In genomic region chr3:83839477-83839876, GRCm38 (mm10) we compare ENCODE assay signal across 20 mouse cellular contexts. TPM values are rescaled to one million over a fixed set of nuclear protein-coding genes. Genes with fewer than 3 reads are reported as not detected.
A peak's percentile ranks its signal among the peaks of the same experiment; 100 is the strongest.
DNase-seq lines count a peak whose midpoint lies in the region; ATAC-seq and TF ChIP-seq lines count a peak whose summit lies in the region.
"Had no signal": no experiment of that assay in that cellular context is flagged by ENCODE, and none has a peak within 500 bp of the region (broad histone marks: within the 10 kb centered on the region; RNA-seq: fewer than 3 reads in every experiment).

No protein-coding gene starts in this region.

- no peaks in the 10 kb centered on the region for H3K9me3 ChIP-seq in limb, embryonic 14.5 days (ENCODE audit: control insufficient read depth, low read length)
- H3K9me3 ChIP-seq: embryonic facial prominence, embryonic 15.5 days; hindbrain, embryonic 10.5 days; midbrain, embryonic 12.5 days; neural tube, embryonic 12.5 days; stomach, embryonic 15.5 days had no signal

- H3K36me3 ChIP-seq in limb, embryonic 14.5 days (ENCODE audit: control insufficient read depth, insufficient read depth, low read length): no peaks in the 10 kb centered on the region
- H3K36me3 ChIP-seq in splenic B cell, adult 2 months (ENCODE audit: control insufficient read depth, insufficient read depth, low read length, poor library complexity, severe bottlenecking): no peaks in the 10 kb centered on the region
- H3K36me3 ChIP-seq: embryonic facial prominence, embryonic 15.5 days; hindbrain, embryonic 10.5 days; midbrain, embryonic 12.5 days; neural tube, embryonic 12.5 days; stomach, embryonic 15.5 days had no signal

- intact Hi-C loops in gastrocnemius, adult 2 months (cut with DNase I): no loop called here
- intact Hi-C loops in gastrocnemius, postnatal 36 days (cut with DNase I): no loop called here

- H3K9ac ChIP-seq in limb, embryonic 14.5 days (ENCODE audit: low read depth, low read length, severe bottlenecking): no peak overlapping the region
- H3K9ac ChIP-seq: embryonic facial prominence, embryonic 15.5 days; midbrain, embryonic 12.5 days; neural tube, embryonic 12.5 days; stomach, embryonic 15.5 days had no signal

- no peak for TF ChIP-seq CTCF in gastrocnemius, adult 2 months (IDR thresholded peaks at IDR 0.05)

- peak overlapping the region; percentile 9; the same call in 1 of the 2 replicates for H3K4me2 ChIP-seq in limb, embryonic 14.5 days (replicated peaks; ENCODE audit: low read depth, low read length, severe bottlenecking)
- H3K4me2 ChIP-seq: embryonic facial prominence, embryonic 15.5 days; midbrain, embryonic 12.5 days; neural tube, embryonic 12.5 days; stomach, embryonic 15.5 days had no signal

- H3K4me3 ChIP-seq in gastrocnemius, adult 2 months: peak overlapping the region; percentile 13; the same call in 1 of the 2 replicates
- no peak overlapping the region for H3K4me3 ChIP-seq in limb, embryonic 14.5 days (replicated peaks; ENCODE audit: low read length)
- H3K4me3 ChIP-seq: embryonic facial prominence, embryonic 15.5 days; heart, adult 2 months; hindbrain, embryonic 10.5 days; midbrain, embryonic 12.5 days; neural tube, embryonic 12.5 days; stomach, embryonic 15.5 days had no signal

- H3K27me3 ChIP-seq in limb, embryonic 14.5 days (ENCODE audit: control insufficient read depth, insufficient read depth, low read length): no peaks in the 10 kb centered on the region
- H3K27me3 ChIP-seq in splenic B cell, adult 2 months (ENCODE audit: control insufficient read depth, insufficient read depth, low read length, poor library complexity, severe bottlenecking): no peaks in the 10 kb centered on the region; the same call in none of the 2 replicates
- H3K27me3 ChIP-seq: embryonic facial prominence, embryonic 15.5 days; stomach, embryonic 15.5 days had no signal

- no peak overlapping the region for H3K27ac ChIP-seq in gastrocnemius, adult 2 months
- H3K27ac ChIP-seq in limb, embryonic 14.5 days (replicated peaks; ENCODE audit: low read depth, low read length): no peak overlapping the region
- H3K27ac ChIP-seq: embryonic facial prominence, embryonic 15.5 days; heart, adult 2 months; hindbrain, embryonic 10.5 days; hindbrain, postnatal 0 days; midbrain, embryonic 12.5 days; neural tube, embryonic 12.5 days; stomach, embryonic 15.5 days had no signal

- ATAC-seq in limb, embryonic 14.5 days (ENCODE audit: low FRiP score, low read depth): no peak
- ATAC-seq: hindbrain, postnatal 0 days; intestine, postnatal 0 days had no signal

- H3K4me1 ChIP-seq in limb, embryonic 14.5 days (ENCODE audit: control insufficient read depth, insufficient read depth, low read length): no peaks in the 10 kb centered on the region
- H3K4me1 ChIP-seq: stomach, embryonic 15.5 days had no signal

- 91% methylated on average over 5 of the region's 5 CpGs for WGBS in limb, embryonic 14.5 days

- no peak for DNase-seq in gastrocnemius, adult 2 months
- DNase-seq in gastrocnemius, postnatal 36 days: no peak
- peak; percentile 2 for DNase-seq in urinary bladder, postnatal 25 days (ENCODE audit: low spot score)
- no peak for DNase-seq in urinary bladder, postnatal 4 days (ENCODE audit: low spot score in 2 of 2)
- DNase-seq in limb, embryonic 14.5 days (ENCODE audit: low spot score): no peak
- DNase-seq in splenic B cell, adult 2 months (ENCODE audit: low read depth, low spot score): peak; percentile 18
- DNase-seq in left cerebral cortex, adult 18-20 months (ENCODE audit: low spot score in 2 of 2): no peak
- DNase-seq in Muller cell, postnatal 12 days (ENCODE audit: inconsistent ontology term): no peak
- DNase-seq: adrenal gland, postnatal 36 days; cerebellum, adult 9-11 months; layer of hippocampus, postnatal 36 days; thymus, adult 18-20 months had no signal

- no peak for TF ChIP-seq POLR2A in limb, embryonic 14.5 days (IDR thresholded peaks at IDR 0.05; ENCODE audit: borderline replicate concordance, extremely low read depth, insufficient read depth, insufficient read length)

RNA-seq across cellular contexts. Expression of gene Tlr2, which starts 2.1 kb away (rescaled TPM):
- under 1 TPM; 0.31 to 0.75 TPM for total RNA-seq in gastrocnemius, adult 2 months (2021)
- under 1 TPM; 0.51 to 0.52 TPM for total RNA-seq in gastrocnemius, postnatal 36 days (2021)
- polyA plus RNA-seq in limb, embryonic 14.5 days (2012; rRNA removed): 5.6 and 6.1 TPM in 2 replicates
- polyA plus RNA-seq in limb, embryonic 14.5 days (2014; fragmentation: Nextera tagmentation; extraction: Ambion mirVana): 10.3 and 11.3 TPM in 2 replicates
- total RNA-seq in left cerebral cortex, adult 18-20 months (2021): under 1 TPM; 0.77 to 0.84 TPM

Comparison
In these comparisons a context has a peak if more than half of its experiments do, and no peak if none do; other contexts are left out.
1. DNase-seq: peak in urinary bladder, postnatal 25 days (single experiment) and splenic B cell, adult 2 months (single experiment); none in gastrocnemius, adult 2 months (single experiment), gastrocnemius, postnatal 36 days (0 of 2), urinary bladder, postnatal 4 days (0 of 2), limb, embryonic 14.5 days (single experiment), left cerebral cortex, adult 18-20 months (0 of 2) and Muller cell, postnatal 12 days (single experiment).